Mouse (Mus musculus): ENCODE results near the gene Gm10320. TPM values are rescaled to one million over a fixed set of nuclear protein-coding genes. Genes with fewer than 3 reads are reported as not detected.
A peak's percentile ranks its signal among the peaks of the same experiment; 100 is the strongest.

Gm10320 gene
- polyA plus RNA-seq, 1 experiment from 2014 or later: 1.3 TPM

GRCm38 (mm10) chr13:98501321-98501720 is 9.5 kb upstream of the Gm10320 start:
- no peak overlapping the region for H3K9ac ChIP-seq (ENCODE audit: low read length)
- H3K9me3 ChIP-seq (ENCODE audit: control insufficient read depth, low read length): no peaks in the 10 kb centered on the region
- H3K27me3 ChIP-seq (replicated peaks; ENCODE audit: control insufficient read depth, insufficient read depth, low read length): peaks cover 70% of the 10 kb centered on the region
- 14% methylated on average over 6 of the region's 6 CpGs for WGBS
- peaks cover 22% of the 10 kb centered on the region for H3K4me1 ChIP-seq (replicated peaks; ENCODE audit: control insufficient read depth, insufficient read depth, low read length)
- no peak overlapping the region for H3K4me2 ChIP-seq (ENCODE audit: low read length)
- no peak for DNase-seq (ENCODE audit: low spot score)
- ATAC-seq (replicated peaks; ENCODE audit: low FRiP score, low TSS enrichment, low read depth): no peak
- no peak overlapping the region for H3K27ac ChIP-seq (ENCODE audit: low read depth)
- no peak overlapping the region for H3K4me3 ChIP-seq (ENCODE audit: low read depth, low read length)
- H3K36me3 ChIP-seq (ENCODE audit: control insufficient read depth, insufficient read depth, low read length): no peaks in the 10 kb centered on the region

GRCm38 (mm10) chr13:98500471-98501125 is 8.8 kb upstream of the Gm10320 start:
- Histone ChIP-seq H3K9ac (ENCODE audit: low read length) (no peak overlapping the region), H3K4me1 (replicated peaks; ENCODE audit: control insufficient read depth, insufficient read depth, low read length) (peaks cover 22% of the 10 kb centered on the region), H3K4me2 (ENCODE audit: low read length) (no peak overlapping the region), H3K4me3 (ENCODE audit: low read depth, low read length) (no peak overlapping the region), H3K9me3 (ENCODE audit: control insufficient read depth, low read length) (no peaks in the 10 kb centered on the region), H3K27ac (ENCODE audit: low read depth) (no peak overlapping the region), H3K36me3 (ENCODE audit: control insufficient read depth, insufficient read depth, low read length) (no peaks in the 10 kb centered on the region), H3K27me3 (replicated peaks; ENCODE audit: control insufficient read depth, insufficient read depth, low read length) (peaks cover 63% of the 10 kb centered on the region)
- peak; percentile 50 for DNase-seq (ENCODE audit: low spot score)
- 26% methylated on average over 13 of the region's 13 CpGs for WGBS
- no peak for ATAC-seq (replicated peaks; ENCODE audit: low FRiP score, low TSS enrichment, low read depth)

- H3K4me2 ChIP-seq (ENCODE audit: low read length): no peak overlapping the region
- no peak overlapping the region for H3K27ac ChIP-seq (ENCODE audit: low read depth)
- WGBS: 54% methylated on average over 5 of the region's 5 CpGs
- no peaks in the 10 kb centered on the region for H3K36me3 ChIP-seq (ENCODE audit: control insufficient read depth, insufficient read depth, low read length)
- 0 out of 2 replicates have a peak, but pooled peaks cover 4% of the 10 kb centered on the region for H3K4me1 ChIP-seq (replicated peaks; ENCODE audit: control insufficient read depth, insufficient read depth, low read length)
- ATAC-seq (replicated peaks; ENCODE audit: low FRiP score, low TSS enrichment, low read depth): no peak
- H3K9me3 ChIP-seq (ENCODE audit: control insufficient read depth, low read length): no peaks in the 10 kb centered on the region
- H3K9ac ChIP-seq (ENCODE audit: low read length): no peak overlapping the region
- H3K4me3 ChIP-seq (ENCODE audit: low read depth, low read length): no peak overlapping the region
- peaks cover 44% of the 10 kb centered on the region for H3K27me3 ChIP-seq (replicated peaks; ENCODE audit: control insufficient read depth, insufficient read depth, low read length)
- DNase-seq (ENCODE audit: low spot score): peak; percentile 47
Observed at GRCm38 (mm10) chr13:98498561-98498960, 6.8 kb upstream of the Gm10320 start.

GRCm38 (mm10) chr13:98498080-98498479 is 6.3 kb upstream of the Gm10320 start:
- no peaks in the 10 kb centered on the region for H3K9me3 ChIP-seq (ENCODE audit: control insufficient read depth, low read length)
- no peaks in the 10 kb centered on the region for H3K36me3 ChIP-seq (ENCODE audit: control insufficient read depth, insufficient read depth, low read length)
- DNase-seq (ENCODE audit: low spot score) (no peak), ATAC-seq (replicated peaks; ENCODE audit: low FRiP score, low TSS enrichment, low read depth) (no peak)
- no peak overlapping the region for H3K4me3 ChIP-seq (ENCODE audit: low read depth, low read length)
- 55% methylated on average over 11 of the region's 11 CpGs for WGBS
- H3K4me1 ChIP-seq (replicated peaks; ENCODE audit: control insufficient read depth, insufficient read depth, low read length): 0 out of 2 replicates have a peak, but pooled peaks cover 3% of the 10 kb centered on the region
- no peak overlapping the region for H3K9ac ChIP-seq (ENCODE audit: low read length)
- no peak overlapping the region for H3K4me2 ChIP-seq (ENCODE audit: low read length)
- no peak overlapping the region for H3K27ac ChIP-seq (ENCODE audit: low read depth)
- H3K27me3 ChIP-seq (replicated peaks; ENCODE audit: control insufficient read depth, insufficient read depth, low read length): peaks cover 44% of the 10 kb centered on the region

- H3K9me3 ChIP-seq (ENCODE audit: control insufficient read depth, low read length): no peaks in the 10 kb centered on the region
- DNase-seq (ENCODE audit: low spot score) (peak; percentile 64), ATAC-seq (replicated peaks; ENCODE audit: low FRiP score, low TSS enrichment, low read depth) (no peak)
- 34% methylated on average over 16 of the region's 16 CpGs for WGBS
- H3K4me3 ChIP-seq (ENCODE audit: low read depth, low read length): no peak overlapping the region
- H3K27me3 ChIP-seq (replicated peaks; ENCODE audit: control insufficient read depth, insufficient read depth, low read length): peaks cover 35% of the 10 kb centered on the region
- no peak overlapping the region for H3K9ac ChIP-seq (ENCODE audit: low read length)
- H3K27ac ChIP-seq (ENCODE audit: low read depth): no peak overlapping the region
- no peaks in the 10 kb centered on the region for H3K4me1 ChIP-seq (replicated peaks; ENCODE audit: control insufficient read depth, insufficient read depth, low read length)
- H3K36me3 ChIP-seq (ENCODE audit: control insufficient read depth, insufficient read depth, low read length): no peaks in the 10 kb centered on the region
- no peak overlapping the region for H3K4me2 ChIP-seq (ENCODE audit: low read length)
Observed at GRCm38 (mm10) chr13:98496917-98497870, 5.4 kb upstream of the Gm10320 start.

GRCm38 (mm10) chr13:98494492-98495064 is 2.8 kb upstream of the Gm10320 start:
- H3K4me1 ChIP-seq (replicated peaks; ENCODE audit: control insufficient read depth, insufficient read depth, low read length): no peaks in the 10 kb centered on the region
- H3K36me3 ChIP-seq (ENCODE audit: control insufficient read depth, insufficient read depth, low read length): no peaks in the 10 kb centered on the region
- no peak overlapping the region for H3K4me2 ChIP-seq (ENCODE audit: low read length)
- DNase-seq (ENCODE audit: low spot score): no peak
- no peak overlapping the region for H3K4me3 ChIP-seq (ENCODE audit: low read depth, low read length)
- H3K9ac ChIP-seq (ENCODE audit: low read length): no peak overlapping the region
- peaks cover 9% of the 10 kb centered on the region for H3K27me3 ChIP-seq (replicated peaks; ENCODE audit: control insufficient read depth, insufficient read depth, low read length)
- H3K27ac ChIP-seq (ENCODE audit: low read depth): no peak overlapping the region
- WGBS: 71% methylated on average over 6 of the region's 8 CpGs
- ATAC-seq (replicated peaks; ENCODE audit: low FRiP score, low TSS enrichment, low read depth): no peak
- H3K9me3 ChIP-seq (ENCODE audit: control insufficient read depth, low read length): no peaks in the 10 kb centered on the region

- no peaks in the 10 kb centered on the region for H3K9me3 ChIP-seq (ENCODE audit: control insufficient read depth, low read length)
- peaks cover 4% of the 10 kb centered on the region; the same call in 1 of the 2 replicates for H3K27me3 ChIP-seq (replicated peaks; ENCODE audit: control insufficient read depth, insufficient read depth, low read length)
- no peak overlapping the region for H3K9ac ChIP-seq (ENCODE audit: low read length)
- no peak overlapping the region for H3K4me2 ChIP-seq (ENCODE audit: low read length)
- no peak for ATAC-seq (replicated peaks; ENCODE audit: low FRiP score, low TSS enrichment, low read depth)
- H3K4me1 ChIP-seq (replicated peaks; ENCODE audit: control insufficient read depth, insufficient read depth, low read length): no peaks in the 10 kb centered on the region
- H3K27ac ChIP-seq (ENCODE audit: low read depth): no peak overlapping the region
- H3K4me3 ChIP-seq (ENCODE audit: low read depth, low read length): no peak overlapping the region
- H3K36me3 ChIP-seq (ENCODE audit: control insufficient read depth, insufficient read depth, low read length): no peaks in the 10 kb centered on the region
- no peak for DNase-seq (ENCODE audit: low spot score)
- 76% methylated on average over 9 of the region's 9 CpGs for WGBS
Observed at GRCm38 (mm10) chr13:98492569-98493255, 911 bp upstream of the Gm10320 start.

- no peak for ATAC-seq (replicated peaks; ENCODE audit: low FRiP score, low TSS enrichment, low read depth)
- no peaks in the 10 kb centered on the region for H3K4me1 ChIP-seq (replicated peaks; ENCODE audit: control insufficient read depth, insufficient read depth, low read length)
- H3K9me3 ChIP-seq (ENCODE audit: control insufficient read depth, low read length): no peaks in the 10 kb centered on the region
- no peak overlapping the region for H3K27ac ChIP-seq (ENCODE audit: low read depth)
- no peak overlapping the region for H3K9ac ChIP-seq (ENCODE audit: low read length)
- DNase-seq (ENCODE audit: low spot score): no peak
- no peak overlapping the region for H3K4me2 ChIP-seq (ENCODE audit: low read length)
- no peak overlapping the region for H3K4me3 ChIP-seq (ENCODE audit: low read depth, low read length)
- H3K36me3 ChIP-seq (ENCODE audit: control insufficient read depth, insufficient read depth, low read length): no peaks in the 10 kb centered on the region
- H3K27me3 ChIP-seq (replicated peaks; ENCODE audit: control insufficient read depth, insufficient read depth, low read length): no peaks in the 10 kb centered on the region
- WGBS: 76% methylated on average over 6 of the region's 6 CpGs
Observed at GRCm38 (mm10) chr13:98486726-98487125, 5.1 kb downstream of the Gm10320 start.

Data from intestine, embryonic 14.5 days (tissue).